Mouse (Mus musculus) limb, embryonic 14.5 days (tissue): ENCODE measurements around the gene Creld2. TPM values are rescaled to one million over a fixed set of nuclear protein-coding genes. Genes with fewer than 3 reads are reported as not detected.
A peak's percentile ranks its signal among the peaks of the same experiment; 100 is the strongest.

ENCODE experiments used
- ATAC-seq: fragments of 200-750 bp; cut with Nextera tagmentation; 2 replicates; pipeline ENCODE4 v1.8.0; 2017; ENCODE audit warnings: low read depth, moderate number of reproducible peaks, moderate TSS enrichment; ENCODE audit not compliant: low FRiP score
- DNase-seq: peaks from one replicate; pipeline ENCODE4 v3.0.0-alpha.2; 2015; ENCODE audit warnings: low spot score
- H3K27ac ChIP-seq: fragments of 300-500 bp; sonication (generic); replicated peaks from 2 replicates; pipeline ENCODE4 v1.5.1; 2014; ENCODE audit warnings: low read depth, mild to moderate bottlenecking, low read length, moderate library complexity, mixed read lengths
- H3K27me3 ChIP-seq: fragments of 300-500 bp; sonication (generic); 2 replicates; pipeline ENCODE4 v1.6.1; 2014; ENCODE audit warnings: low read length, mixed read lengths; ENCODE audit not compliant: control insufficient read depth, insufficient read depth
- H3K36me3 ChIP-seq: fragments of 300-500 bp; sonication (generic); 2 replicates; pipeline ENCODE4 v1.6.1; 2014; ENCODE audit warnings: mild to moderate bottlenecking, low read length, moderate library complexity, mixed read lengths; ENCODE audit not compliant: control insufficient read depth, insufficient read depth
- H3K4me1 ChIP-seq: fragments of 300-500 bp; sonication (generic); 2 replicates; pipeline ENCODE4 v1.6.1; 2014; ENCODE audit warnings: antibody characterized with exemption, low read length, mixed read lengths; ENCODE audit not compliant: control insufficient read depth, insufficient read depth
- H3K4me2 ChIP-seq: fragments of 300-500 bp; sonication (generic); replicated peaks from 2 replicates; pipeline ENCODE4 v1.6.1; 2014; ENCODE audit warnings: low read depth, mild to moderate bottlenecking, low read length, moderate library complexity; ENCODE audit not compliant: severe bottlenecking
- H3K4me3 ChIP-seq: fragments of 300-500 bp; sonication (generic); replicated peaks from 2 replicates; pipeline ENCODE4 v1.5.1; 2014; ENCODE audit warnings: low read length
- H3K9ac ChIP-seq: fragments of 300-500 bp; sonication (generic); 2 replicates; pipeline ENCODE4 v1.6.1; 2014; ENCODE audit warnings: mild to moderate bottlenecking, low read depth, low read length, moderate library complexity; ENCODE audit not compliant: severe bottlenecking
- H3K9me3 ChIP-seq: fragments of 300-500 bp; sonication (generic); 2 replicates; pipeline ENCODE4 v1.6.1; 2016; ENCODE audit warnings: low read length; ENCODE audit not compliant: control insufficient read depth
- POLR2A ChIP-seq: fragments of 200-500 bp; IDR thresholded peaks from 2 replicates; pipeline ENCODE4 v1.8.0; 2012; ENCODE audit warnings: inconsistent platforms, mild to moderate bottlenecking, moderate library complexity, borderline replicate concordance; ENCODE audit not compliant: insufficient read depth, insufficient read length; ENCODE audit errors: extremely low read depth
- WGBS: fragments of 180-500 bp; shearing (Covaris S2); extraction: QIAGEN DNeasy Blood & Tissue Kit; methylation state at CpG from one replicate; pipeline ENCODE4 v1.1.7; 2014; 5-methylcytosine and 5-hydroxymethylcytosine counted together
- polyA plus RNA-seq, 2 experiments: library from polyadenylated mRNA; depleted of rRNA in 1 of 2; stranded (reverse) in 1 of 2; unstranded in 1 of 2; fragments of >200 nt; fragmentation: Nextera tagmentation in 1 of 2; extraction: Ambion mirVana in 1 of 2; gene quantifications; 2 replicates each; pipeline versions ENCODE4 v1.2.1 to v1.2.3; 2012 to 2014

The Creld2 gene
- polyA plus RNA-seq, 2 experiments, result 79.1 to 85.9 TPM

GRCm38 (mm10) chr15:88830696-88831095 lies 11.2 kb downstream of the Creld2 start:
- H3K4me1 ChIP-seq, result peaks cover 3% of the 10 kb centered on the region; the same call in 1 of the 2 replicates
- no peak overlapping the region for H3K4me2 ChIP-seq
- 79% methylated on average over 5 of the region's 5 CpGs for WGBS
- no peak overlapping the region for H3K27ac ChIP-seq
- ATAC-seq, result no peak
- H3K9ac ChIP-seq, result no peak overlapping the region
- no peak for DNase-seq
- TF ChIP-seq POLR2A, result no peak
- H3K27me3 ChIP-seq, result no peaks in the 10 kb centered on the region
- no peak overlapping the region for H3K4me3 ChIP-seq
- no peaks in the 10 kb centered on the region for H3K9me3 ChIP-seq
- H3K36me3 ChIP-seq, result peaks cover 14% of the 10 kb centered on the region

GRCm38 (mm10) chr15:88831482-88831881 lies 12.0 kb downstream of the Creld2 start:
- Histone ChIP-seq H3K9me3 (no peaks in the 10 kb centered on the region), H3K4me2 (no peak overlapping the region), H3K4me1 (peaks cover 3% of the 10 kb centered on the region; the same call in 1 of the 2 replicates), H3K36me3 (peaks cover 7% of the 10 kb centered on the region; the same call in 1 of the 2 replicates), H3K9ac (no peak overlapping the region), H3K27me3 (no peaks in the 10 kb centered on the region), H3K27ac (no peak overlapping the region), H3K4me3 (no peak overlapping the region)
- ATAC-seq (no peak), DNase-seq (no peak)
- WGBS, result 64% methylated on average over 5 of the region's 5 CpGs
- no peak for TF ChIP-seq POLR2A

GRCm38 (mm10) chr15:88832536-88832935 lies 13.1 kb downstream of the Creld2 start:
- no peak for DNase-seq
- Histone ChIP-seq H3K27ac (no peak overlapping the region), H3K4me3 (no peak overlapping the region), H3K4me1 (peaks cover 8% of the 10 kb centered on the region), H3K9ac (no peak overlapping the region), H3K4me2 (no peak overlapping the region), H3K27me3 (no peaks in the 10 kb centered on the region), H3K36me3 (no peaks in the 10 kb centered on the region), H3K9me3 (no peaks in the 10 kb centered on the region)
- no peak for TF ChIP-seq POLR2A
- no peak for ATAC-seq
- 68% methylated on average over 9 of the region's 9 CpGs for WGBS

GRCm38 (mm10) chr15:88836031-88836430 lies 16.6 kb downstream of the Creld2 start:
- no peaks in the 10 kb centered on the region for H3K9me3 ChIP-seq
- 73% methylated on average over 6 of the region's 6 CpGs for WGBS
- H3K4me1 ChIP-seq, result peaks cover 29% of the 10 kb centered on the region

GRCm38 (mm10) chr15:88836571-88836970 lies 17.1 kb downstream of the Creld2 start:
- no peaks in the 10 kb centered on the region for H3K9me3 ChIP-seq
- no peaks in the 10 kb centered on the region for H3K27me3 ChIP-seq
- no peak overlapping the region for H3K9ac ChIP-seq
- H3K4me1 ChIP-seq, result peaks cover 29% of the 10 kb centered on the region
- no peak overlapping the region for H3K4me3 ChIP-seq
- ATAC-seq (no peak), DNase-seq (no peak)
- H3K36me3 ChIP-seq, result no peaks in the 10 kb centered on the region
- H3K4me2 ChIP-seq, result peak overlapping the region; percentile 74; the same call in 1 of the 2 replicates
- no peak for TF ChIP-seq POLR2A
- WGBS, result 48% methylated on average over 5 of the region's 5 CpGs
- H3K27ac ChIP-seq, result no peak overlapping the region

More at GRCm38 (mm10) chr15:88836031-88836430, 16.6 kb downstream of the Creld2 start:
- no peaks in the 10 kb centered on the region for H3K36me3 ChIP-seq
- TF ChIP-seq POLR2A, result no peak
- no peak overlapping the region for H3K4me2 ChIP-seq
- H3K9ac ChIP-seq, result no peak overlapping the region
- H3K4me3 ChIP-seq, result no peak overlapping the region
- DNase-seq, result no peak
- no peak overlapping the region for H3K27ac ChIP-seq
- ATAC-seq, result no peak
- no peaks in the 10 kb centered on the region for H3K27me3 ChIP-seq
